In genomic region chr12:71003760-71004426, GRCm38 (mm10) we compare ENCODE assay signal across 24 mouse cellular contexts. TPM values are rescaled to one million over a fixed set of nuclear protein-coding genes. Genes with fewer than 3 reads are reported as not detected.
A peak's percentile ranks its signal among the peaks of the same experiment; 100 is the strongest.
DNase-seq lines count a peak whose midpoint lies in the region; ATAC-seq and TF ChIP-seq lines count a peak whose summit lies in the region.
"Had no signal": no experiment of that assay in that cellular context is flagged by ENCODE, and none has a peak within 500 bp of the region (broad histone marks: within the 10 kb centered on the region; RNA-seq: fewer than 3 reads in every experiment).

No protein-coding gene starts in this region.

- in situ Hi-C loops in ES-E14 (cut with MboI; ENCODE audit: low sequenced_read_pairs in 2 of 2, unreplicated experiment in 2 of 2), result no loop called here

- no peaks in the 10 kb centered on the region for H3K27me3 ChIP-seq in heart, embryonic 14.5 days (ENCODE audit: control insufficient read depth, insufficient read depth, low read length)
- H3K27me3 ChIP-seq in splenic B cell, adult 2 months (ENCODE audit: control insufficient read depth, insufficient read depth, low read length, poor library complexity, severe bottlenecking), result no peaks in the 10 kb centered on the region
- H3K27me3 ChIP-seq: heart, embryonic 15.5 days; hindbrain, embryonic 13.5 days had no signal

- H3K9me3 ChIP-seq in heart, embryonic 14.5 days (ENCODE audit: control insufficient read depth, low read length), result no peaks in the 10 kb centered on the region
- H3K9me3 ChIP-seq in ES-E14 (ENCODE audit: control insufficient read depth, insufficient read depth, low read depth, low read length), result no peaks in the 10 kb centered on the region
- H3K9me3 ChIP-seq: embryonic facial prominence, embryonic 10.5 days; forebrain, embryonic 10.5 days; heart, embryonic 10.5 days; heart, embryonic 15.5 days; hindbrain, embryonic 13.5 days had no signal

- H3K36me3 ChIP-seq in heart, embryonic 14.5 days (ENCODE audit: control insufficient read depth, insufficient read depth, low read length), result peaks cover 63% of the 10 kb centered on the region
- H3K36me3 ChIP-seq in ES-E14 (ENCODE audit: control insufficient read depth, insufficient read depth, low read length, poor library complexity, severe bottlenecking), result peaks cover 16% of the 10 kb centered on the region
- peaks cover 13% of the 10 kb centered on the region for H3K36me3 ChIP-seq in splenic B cell, adult 2 months (ENCODE audit: control insufficient read depth, insufficient read depth, low read length, poor library complexity, severe bottlenecking)

- no peak overlapping the region for H3K27ac ChIP-seq in heart, embryonic 14.5 days (replicated peaks in 1 of 2; ENCODE audit: control insufficient read depth in 1 of 2, insufficient read depth in 1 of 2, low read depth in 2 of 2, low read length in 2 of 2)
- H3K27ac ChIP-seq in ES-E14 (ENCODE audit: insufficient read depth, low read depth, low read length, poor library complexity, severe bottlenecking), result no peak overlapping the region
- peak overlapping the region; percentile 11 for H3K27ac ChIP-seq in bone marrow macrophage, adult 2 months (ENCODE audit: insufficient read depth, low read depth, low read length)
- H3K27ac ChIP-seq: embryonic facial prominence, embryonic 10.5 days; forebrain, embryonic 10.5 days; gastrocnemius, adult 2 months; heart, embryonic 10.5 days; heart, embryonic 15.5 days; hindbrain, embryonic 13.5 days; hindbrain, postnatal 0 days had no signal

- peaks cover 0 to 13% of the 10 kb centered on the region in 2 experiments; a peak in 2 of 4 replicates for H3K4me1 ChIP-seq in heart, embryonic 14.5 days (ENCODE audit: control insufficient read depth in 2 of 2, insufficient read depth in 2 of 2, low read length in 2 of 2)
- peaks cover 0 to 2% of the 10 kb centered on the region in 2 experiments; a peak in 1 of 4 replicates for H3K4me1 ChIP-seq in ES-E14 (ENCODE audit: control insufficient read depth in 2 of 2, insufficient read depth in 2 of 2, low read length in 2 of 2, poor library complexity in 1 of 2)
- peaks cover 65% of the 10 kb centered on the region for H3K4me1 ChIP-seq in bone marrow macrophage, adult 2 months (ENCODE audit: control insufficient read depth, insufficient read depth, low read length)
- H3K4me1 ChIP-seq: embryonic facial prominence, embryonic 10.5 days; forebrain, embryonic 10.5 days had no signal

- H3K4me2 ChIP-seq in heart, embryonic 14.5 days (ENCODE audit: low read length), result no peak overlapping the region
- H3K4me2 ChIP-seq: heart, embryonic 15.5 days; hindbrain, embryonic 13.5 days had no signal

- WGBS in heart, embryonic 14.5 days, result 88% methylated on average over 5 of the region's 6 CpGs

- 0 out of 2 replicates have a peak, but pooled peaks have one; percentile 24 for ATAC-seq in heart, embryonic 14.5 days (ENCODE audit: insufficient number of reproducible peaks, insufficient read depth, low FRiP score, low read depth)
- ATAC-seq in granulocyte monocyte progenitor cell, adult 5-6 weeks (replicated peaks; ENCODE audit: poor library complexity, severe bottlenecking), result no peak
- ATAC-seq: forebrain, embryonic 14.5 days; hindbrain, postnatal 0 days had no signal

- no peak for DNase-seq in heart, adult 9 months (ENCODE audit: low spot score in 2 of 2)
- no peak for DNase-seq in ES-E14 (ENCODE audit: low read depth, low spot score)
- DNase-seq in splenic B cell, adult 2 months (ENCODE audit: low read depth, low spot score), result peak; percentile 51
- no peak for DNase-seq in MN1 (ENCODE audit: low spot score)
- no peak for DNase-seq in yolk sac, embryonic 10.5 days (ENCODE audit: low spot score)
- DNase-seq: adrenal gland, postnatal 10 days; cerebellum, adult 11-12 months; cerebellum, adult 9-11 months; cerebellum, postnatal 36 days; gastrocnemius, adult 2 months; gastrocnemius, postnatal 25 days; heart, adult 11 months; heart, postnatal 14 days had no signal

- TF ChIP-seq POLR2A in bone marrow macrophage, adult 2 months (IDR thresholded peaks at IDR 0.05; ENCODE audit: borderline replicate concordance, low read depth, low read length), result no peak

- no peak for TF ChIP-seq CTCF in bone marrow macrophage, adult 2 months (IDR thresholded peaks at IDR 0.05; ENCODE audit: low read depth, low read length)

- H3K4me3 ChIP-seq in heart, embryonic 14.5 days (ENCODE audit: control insufficient read depth in 1 of 2, insufficient read depth in 1 of 2, low read depth in 1 of 2, low read length in 2 of 2), result no peak overlapping the region
- H3K4me3 ChIP-seq in ES-E14 (ENCODE audit: insufficient read depth in 1 of 2, low read depth in 1 of 2, low read length in 2 of 2, poor library complexity in 1 of 2, severe bottlenecking in 1 of 2), result no peak overlapping the region
- no peak overlapping the region for H3K4me3 ChIP-seq in bone marrow macrophage, adult 2 months (ENCODE audit: insufficient read depth, low read length)
- H3K4me3 ChIP-seq: embryonic facial prominence, embryonic 10.5 days; erythroblast, embryonic 14.5 days; forebrain, embryonic 10.5 days; gastrocnemius, adult 2 months; heart, embryonic 10.5 days; heart, embryonic 15.5 days; hindbrain, embryonic 13.5 days had no signal

- H3K9ac ChIP-seq in heart, embryonic 14.5 days (ENCODE audit: low read length), result no peak overlapping the region
- H3K9ac ChIP-seq in ES-E14 (ENCODE audit: insufficient read depth, low read depth, low read length, poor library complexity, severe bottlenecking), result no peak overlapping the region
- H3K9ac ChIP-seq: heart, embryonic 15.5 days; hindbrain, embryonic 13.5 days had no signal

TF ChIP-seq in ES-E14, 5 proteins besides CTCF, POLR2A, EP300 and RAD21:
- TF ChIP-seq HCFC1 (IDR thresholded peaks at IDR 0.05; ENCODE audit: borderline replicate concordance, insufficient read depth, low read length) (no peak), ZNF384 (IDR thresholded peaks at IDR 0.05; ENCODE audit: low read depth, low read length) (0 out of 2 replicates have a peak, but pooled peaks have one; percentile 41), MAFK (IDR thresholded peaks at IDR 0.05; ENCODE audit: insufficient read depth, low read depth, low read length) (no peak), CHD2 (IDR thresholded peaks at IDR 0.05; ENCODE audit: low read depth, low read length) (no peak)

RNA-seq across cellular contexts. Expression of gene Arid4a, which starts 11.9 kb away (rescaled TPM):
- 23.3 and 29.5 TPM in 2 replicates for polyA plus RNA-seq in heart, embryonic 14.5 days (2014; fragmentation: Nextera tagmentation; extraction: Ambion mirVana)
- 10.4 and 10.9 TPM in 2 replicates for total RNA-seq in ES-E14 (2012; rRNA removed)
- polyA plus RNA-seq in bone marrow macrophage, adult 2 months (2012; ENCODE audit: insufficient read depth, insufficient read length, missing spikeins), result 68.0 and 78.1 TPM in 2 replicates
- total RNA-seq in granulocyte monocyte progenitor cell, adult 5-6 weeks (2014; fragmentation: Nextera tagmentation), result 23.8 and 26.9 TPM in 2 replicates
- total RNA-seq in granulocyte monocyte progenitor cell, adult 5-6 weeks (2017), result 43.3 and 46.0 TPM in 2 replicates

RNA-seq across cellular contexts. Expression of gene Psma3, which starts 29.5 kb away (rescaled TPM):
- polyA plus RNA-seq in heart, embryonic 14.5 days (2014; fragmentation: Nextera tagmentation; extraction: Ambion mirVana), result 427 and 453 TPM in 2 replicates
- 209 and 306 TPM in 2 replicates for total RNA-seq in ES-E14 (2012; rRNA removed)
- polyA plus RNA-seq in bone marrow macrophage, adult 2 months (2012; ENCODE audit: insufficient read depth, insufficient read length, missing spikeins), result 153 and 169 TPM in 2 replicates
- 400 and 405 TPM in 2 replicates for total RNA-seq in granulocyte monocyte progenitor cell, adult 5-6 weeks (2014; fragmentation: Nextera tagmentation)
- total RNA-seq in granulocyte monocyte progenitor cell, adult 5-6 weeks (2017), result 401 and 460 TPM in 2 replicates
